Mouse (Mus musculus) cerebral cortex, adult 2 months (tissue): ENCODE measurements around the gene Nup85.

Experiments used
- WGBS: fragments of 180-500 bp; shearing (Covaris S2); methylation state at CpG from one replicate; pipeline ENCODE4 v1.1.7; 2018; 5-methylcytosine and 5-hydroxymethylcytosine counted together

The Nup85 gene

DNA sequence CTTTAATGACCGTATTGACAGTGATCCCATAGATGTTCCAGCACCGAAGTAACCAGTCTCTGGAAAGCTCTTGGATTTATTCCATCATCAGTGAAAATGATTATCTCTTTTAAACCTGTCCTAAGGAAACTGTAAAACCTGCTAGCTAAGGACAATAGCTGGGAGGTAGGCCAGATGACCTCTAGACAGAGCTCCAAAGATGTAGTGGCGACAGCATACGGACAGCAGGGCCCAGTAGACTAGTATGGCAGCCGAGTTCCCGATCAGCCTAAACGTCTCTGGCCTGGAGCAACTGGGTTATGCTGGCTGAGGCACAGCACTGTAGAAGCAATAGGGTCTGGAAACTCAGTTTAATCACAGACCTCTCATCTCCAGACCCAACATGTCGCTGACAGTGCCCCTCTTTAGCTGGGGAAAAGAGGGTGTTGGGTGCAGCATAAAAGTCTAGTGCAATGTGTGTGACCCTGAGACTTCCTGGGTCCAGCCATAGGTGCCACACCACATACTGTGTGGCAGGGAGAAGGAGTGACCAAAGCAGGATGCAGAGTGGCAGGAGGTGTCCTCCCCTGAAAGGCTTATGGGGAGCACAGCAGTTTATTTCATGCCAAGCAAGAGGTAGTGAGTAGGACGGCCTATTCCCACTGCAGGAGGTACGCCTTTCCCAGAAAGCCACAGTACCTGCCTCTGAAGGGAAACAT is 20.3 kb downstream of the Nup85 start:
- WGBS = 85% methylated on average over 10 of the region's 10 CpGs

DNA sequence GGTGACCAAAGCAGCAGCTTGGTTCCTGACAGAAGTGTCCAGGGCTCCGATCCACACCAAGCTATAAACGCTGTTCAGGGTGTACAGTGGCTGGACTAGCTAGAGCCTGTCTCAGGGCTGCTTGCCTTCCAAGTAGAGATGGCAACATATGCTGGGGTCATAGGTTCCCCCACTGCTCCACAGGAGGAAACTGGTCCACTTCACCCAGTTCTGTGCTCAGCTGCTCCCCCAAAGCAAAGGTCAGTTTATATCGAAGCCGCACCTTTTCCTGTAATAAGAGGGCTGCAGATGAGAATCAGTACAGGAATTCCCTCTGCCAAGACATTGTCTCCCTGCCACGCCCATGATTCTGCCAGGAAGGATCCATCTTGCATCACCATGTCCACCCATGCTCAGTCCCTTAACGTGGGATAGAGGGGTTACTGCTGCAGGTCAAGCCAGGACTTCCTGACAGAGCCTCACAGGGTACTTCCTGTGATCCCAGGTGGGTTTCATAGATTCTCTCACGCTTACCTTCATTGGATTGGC is 21.4 kb downstream of the Nup85 start:
- WGBS = 80% methylated on average over 7 of the region's 7 CpGs

DNA sequence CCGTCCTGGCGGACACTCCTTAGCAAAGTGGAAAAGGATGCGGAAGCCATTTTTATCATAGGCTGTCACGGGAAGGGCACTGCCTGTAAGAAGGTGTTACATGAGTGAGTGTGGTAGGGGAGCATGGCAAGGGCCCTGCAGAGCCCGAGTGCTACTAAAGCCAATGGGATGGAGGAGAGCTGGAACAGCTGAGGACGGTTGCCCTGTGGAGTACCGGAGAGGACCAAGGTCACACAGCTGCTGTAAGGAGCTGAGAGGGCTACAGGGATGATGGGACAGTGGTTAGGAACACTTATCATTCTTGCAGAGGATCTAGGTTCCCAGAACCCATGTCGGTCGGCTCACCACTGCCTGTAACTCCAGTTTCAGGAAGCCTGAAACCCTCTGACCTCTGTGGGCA is 22.2 kb downstream of the Nup85 start:
- WGBS = 91% methylated on average over 9 of the region's 9 CpGs

DNA sequence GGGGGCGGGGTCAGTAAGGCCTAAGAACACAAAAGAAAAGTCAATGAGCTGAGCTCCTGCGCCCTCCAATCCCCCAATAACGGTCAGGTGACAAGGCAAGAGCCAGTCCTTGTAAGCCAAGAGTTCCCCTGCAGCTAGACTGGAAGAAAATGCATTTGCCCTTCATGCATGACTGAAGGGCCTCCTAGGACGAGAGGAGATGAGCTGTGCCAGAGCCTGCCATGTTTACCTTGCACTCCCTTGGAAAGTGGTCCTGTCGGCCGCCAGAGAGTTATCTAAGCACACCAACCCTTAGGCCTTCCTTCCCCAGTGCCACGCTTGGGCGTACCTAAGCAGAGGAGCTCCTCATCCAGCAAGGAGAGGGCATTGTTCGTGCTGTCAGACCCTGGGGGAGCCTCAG is 23.8 kb downstream of the Nup85 start:
- WGBS = 88% methylated on average over 9 of the region's 9 CpGs

DNA sequence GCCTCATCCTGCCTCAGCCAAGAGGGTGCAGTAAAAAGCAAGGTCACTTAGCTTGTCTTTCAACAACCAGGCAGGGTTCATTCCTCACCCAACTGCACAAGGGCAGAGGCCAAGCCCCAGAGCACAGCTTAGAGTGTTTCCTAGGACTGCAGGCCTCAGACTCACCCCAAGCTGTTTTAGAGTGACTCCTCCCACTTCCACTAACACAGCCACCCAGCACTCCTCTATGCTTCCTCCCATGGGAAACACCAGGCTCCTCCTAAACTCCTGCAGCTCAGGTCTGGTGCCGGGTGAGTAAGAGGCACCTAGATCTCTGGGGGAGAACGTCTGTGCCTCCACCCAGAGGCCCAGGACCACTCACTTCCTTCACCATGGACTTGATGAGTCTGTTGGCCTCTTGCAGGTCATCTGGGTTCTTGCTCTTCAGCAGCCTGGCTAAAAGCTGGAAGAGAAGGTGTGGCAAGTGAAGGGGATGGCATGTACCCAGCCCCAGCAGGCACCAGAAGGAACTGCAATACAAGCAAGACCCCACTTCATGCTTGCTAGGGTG is 26.4 kb downstream of the Nup85 start:
- 81% methylated on average over 2 of the region's 2 CpGs for WGBS

DNA sequence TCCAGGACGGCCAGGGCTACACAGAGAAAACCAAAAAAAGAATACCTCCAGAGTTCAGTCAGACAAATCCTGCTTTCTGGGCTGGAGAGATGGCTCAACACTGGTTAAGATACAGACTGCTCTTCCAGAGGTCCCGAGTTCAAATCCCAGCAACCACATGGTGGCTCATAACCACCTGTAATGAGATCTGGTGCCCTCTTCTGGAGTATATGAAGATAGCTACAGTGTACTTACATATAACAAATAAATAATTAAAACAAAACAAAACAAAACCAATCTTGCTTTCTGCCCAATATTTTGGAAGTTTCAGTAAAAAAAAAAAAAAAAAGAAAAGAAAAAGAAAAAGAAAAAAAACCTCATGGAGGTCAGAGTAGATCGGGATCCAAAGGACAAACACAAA is 31.0 kb downstream of the Nup85 start:
- over 99% methylated on average over 3 of the region's 3 CpGs for WGBS

DNA sequence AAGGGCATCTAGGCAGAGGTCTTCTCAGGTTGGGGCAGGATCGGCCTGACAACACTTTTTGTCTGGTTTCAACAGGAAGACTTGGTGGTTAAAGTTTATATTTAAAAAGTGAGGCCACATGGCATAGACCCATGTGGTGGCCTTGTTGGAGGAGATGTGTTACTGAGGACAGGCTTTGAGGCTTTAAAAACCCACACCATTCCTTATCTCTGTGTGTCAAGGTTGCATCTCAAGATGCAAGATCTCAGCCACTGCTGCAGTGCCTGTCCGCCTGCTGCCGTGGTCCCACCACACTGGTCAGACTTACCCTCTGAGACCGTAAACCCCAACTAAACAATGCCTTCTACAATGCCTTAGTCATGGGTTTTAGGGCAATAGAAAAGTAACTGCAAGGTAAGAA is 34.1 kb downstream of the Nup85 start:
- WGBS = 96% methylated on average over 4 of the region's 4 CpGs

DNA sequence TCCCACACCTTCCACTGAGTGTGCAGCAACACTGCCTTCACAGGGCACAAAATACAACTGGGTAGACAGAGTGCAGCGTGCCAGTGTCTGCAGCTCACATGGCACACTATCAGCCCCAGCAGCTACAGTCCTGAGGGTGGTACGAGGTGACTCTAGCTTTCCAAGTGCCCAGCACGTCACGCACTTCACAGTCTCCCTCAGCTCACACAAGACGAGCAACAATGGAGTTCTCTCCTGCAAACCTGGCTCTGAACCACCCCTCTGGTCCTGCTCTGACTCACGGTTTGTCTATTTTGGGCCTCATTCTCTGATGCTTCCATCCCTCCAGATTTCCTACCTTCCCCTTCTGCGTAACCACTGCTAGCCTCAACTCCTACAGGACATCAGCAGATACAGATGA is 35.5 kb downstream of the Nup85 start:
- WGBS = 39% methylated on average over 7 of the region's 7 CpGs

DNA sequence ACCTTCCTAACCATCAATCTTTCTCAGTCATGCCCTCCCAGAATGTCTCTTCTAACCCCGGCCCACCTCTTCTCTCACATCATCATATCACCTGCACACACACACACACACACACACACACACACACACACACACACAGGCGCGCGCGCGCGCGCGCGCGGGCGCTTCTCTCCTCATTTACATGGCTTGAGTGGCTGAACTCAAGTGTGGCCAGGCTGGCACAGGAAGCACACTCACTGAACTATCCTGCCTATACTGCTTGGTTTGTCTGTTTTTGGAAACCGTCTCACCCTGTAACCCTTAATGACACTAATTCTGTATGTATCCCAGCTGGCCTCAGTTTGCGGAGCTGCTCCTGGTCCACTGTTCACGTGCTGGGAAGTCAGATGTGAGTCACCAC is 36.5 kb downstream of the Nup85 start:
- WGBS = 90% methylated on average over 15 of the region's 15 CpGs

DNA sequence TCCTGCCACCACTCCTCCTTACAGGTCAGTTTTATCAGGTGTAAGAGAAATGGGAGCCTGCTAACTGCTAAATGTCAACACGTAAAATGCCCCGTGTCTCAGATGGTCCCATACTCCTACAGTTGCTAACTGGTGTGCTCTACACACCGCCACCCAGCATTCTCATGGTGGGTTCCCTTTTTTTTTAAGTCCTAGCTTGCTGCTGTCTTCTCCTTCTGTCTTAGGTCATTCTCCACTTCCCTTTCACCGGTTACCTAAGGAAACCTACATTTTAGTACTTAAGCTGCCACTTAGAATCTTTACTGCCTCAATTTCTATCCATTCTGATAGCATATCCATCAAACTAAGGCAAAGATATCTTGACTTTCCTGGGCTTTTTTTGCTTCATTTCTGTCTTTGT is 36.9 kb downstream of the Nup85 start:
- WGBS = 85% methylated on average over 4 of the region's 4 CpGs

DNA sequence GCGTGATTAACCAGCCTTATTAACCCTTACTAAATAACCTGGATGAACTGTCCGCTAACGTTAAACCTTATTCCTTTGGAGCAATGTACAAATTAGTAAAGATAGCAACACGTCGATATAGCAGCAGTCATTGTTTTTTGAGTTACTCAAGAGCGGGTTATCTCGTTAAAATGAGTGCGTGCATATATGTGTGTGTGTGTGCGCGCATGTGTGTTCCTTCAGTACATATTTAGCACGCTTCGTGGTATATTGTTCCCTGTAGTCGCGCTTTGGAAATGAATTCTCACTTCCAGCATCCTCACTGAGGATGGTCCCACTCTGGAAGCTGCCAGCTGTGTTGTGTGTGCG is 38.9 kb downstream of the Nup85 start:
- 4% methylated on average over 15 of the region's 15 CpGs for WGBS

DNA sequence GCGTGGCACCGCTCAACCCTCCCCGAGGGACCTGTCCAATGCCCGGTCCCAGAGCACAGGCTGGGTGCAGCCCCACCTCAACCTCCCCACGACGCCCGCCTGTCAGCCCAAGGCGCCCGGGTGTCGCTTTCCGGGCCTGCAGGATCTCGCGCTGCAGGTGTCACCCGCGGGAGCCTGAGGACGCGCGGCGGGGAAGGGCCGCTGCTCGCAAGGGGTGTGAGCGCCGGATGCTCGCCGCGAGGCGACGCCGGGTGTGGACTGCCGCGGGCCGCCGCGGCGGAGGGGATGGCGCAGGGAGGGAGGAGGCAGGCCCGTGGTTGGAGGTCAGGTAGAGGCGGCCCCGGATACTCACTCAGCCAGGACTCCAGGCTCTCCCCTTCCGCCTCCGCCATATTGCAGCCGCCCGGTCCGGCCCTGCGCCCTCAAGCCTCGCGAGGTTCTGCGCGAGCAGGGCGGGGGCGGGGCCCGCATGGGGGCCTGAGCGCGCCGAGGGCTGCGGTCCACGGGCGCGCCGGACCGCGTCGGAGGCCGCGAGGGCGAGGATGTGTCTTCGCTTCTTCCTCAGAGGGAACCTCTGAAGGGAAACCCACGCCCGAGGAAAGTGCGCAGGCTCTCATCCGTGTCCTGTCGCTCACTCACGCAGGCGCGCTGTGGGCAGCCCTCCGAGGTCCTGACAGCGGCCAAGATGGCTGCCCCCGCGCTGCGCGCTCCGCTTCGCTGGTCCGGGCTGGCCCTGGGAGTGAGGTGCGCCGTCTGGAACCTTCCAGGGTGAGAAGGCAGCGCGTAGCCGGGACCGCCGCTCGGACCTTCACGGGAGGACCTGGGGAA is 39.5 kb downstream of the Nup85 start, which contains the start of the genes Mrps7 and Gga3:
TSS of gene Mrps7 (plus strand) at position 450 of the 828 bp plus-strand sequence.
TSS of gene Gga3 (minus strand) at position 576 of the 828 bp plus-strand sequence.
- WGBS = under 1% methylated on average over 88 of the region's 93 CpGs

DNA sequence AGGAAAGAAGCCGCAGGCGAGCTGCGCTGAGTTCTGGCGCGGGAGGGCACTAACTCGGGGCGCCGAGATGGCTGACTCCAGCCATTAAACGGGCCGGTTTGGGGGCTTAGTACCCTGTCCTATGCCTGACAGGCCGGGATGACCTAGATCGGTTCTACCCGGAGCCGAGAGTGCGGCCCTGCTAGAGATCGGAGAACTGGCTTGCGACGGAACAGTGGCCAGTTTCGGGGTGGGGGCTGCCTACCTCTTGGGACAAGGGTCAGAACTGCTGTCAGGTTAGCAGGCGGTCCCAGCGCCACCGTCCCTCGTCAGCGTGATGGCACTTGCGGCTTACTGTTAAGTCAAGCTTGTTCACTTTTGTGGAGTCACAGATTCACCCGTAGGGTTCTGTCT is 40.1 kb downstream of the Nup85 start:
- WGBS = 0% methylated on average over 26 of the region's 26 CpGs

DNA sequence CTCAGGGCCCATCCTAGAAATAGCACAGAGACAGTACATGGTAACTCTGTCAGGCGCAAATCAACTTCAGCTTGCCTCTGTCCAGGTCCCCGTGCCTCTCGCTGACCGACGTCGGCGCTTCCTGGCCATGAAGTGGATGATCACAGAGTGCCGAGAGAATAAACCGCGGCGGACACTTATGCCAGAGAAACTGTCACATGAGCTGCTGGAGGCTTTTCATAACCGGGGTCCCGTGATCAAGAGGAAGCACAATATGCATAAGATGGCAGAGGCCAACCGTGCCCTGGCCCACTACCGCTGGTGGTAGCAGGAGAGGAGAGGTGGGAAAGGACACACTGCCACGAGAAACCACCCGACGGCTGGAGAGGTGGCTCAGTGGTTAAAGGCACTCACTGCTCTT is 42.5 kb downstream of the Nup85 start:
- WGBS = 93% methylated on average over 18 of the region's 18 CpGs

DNA sequence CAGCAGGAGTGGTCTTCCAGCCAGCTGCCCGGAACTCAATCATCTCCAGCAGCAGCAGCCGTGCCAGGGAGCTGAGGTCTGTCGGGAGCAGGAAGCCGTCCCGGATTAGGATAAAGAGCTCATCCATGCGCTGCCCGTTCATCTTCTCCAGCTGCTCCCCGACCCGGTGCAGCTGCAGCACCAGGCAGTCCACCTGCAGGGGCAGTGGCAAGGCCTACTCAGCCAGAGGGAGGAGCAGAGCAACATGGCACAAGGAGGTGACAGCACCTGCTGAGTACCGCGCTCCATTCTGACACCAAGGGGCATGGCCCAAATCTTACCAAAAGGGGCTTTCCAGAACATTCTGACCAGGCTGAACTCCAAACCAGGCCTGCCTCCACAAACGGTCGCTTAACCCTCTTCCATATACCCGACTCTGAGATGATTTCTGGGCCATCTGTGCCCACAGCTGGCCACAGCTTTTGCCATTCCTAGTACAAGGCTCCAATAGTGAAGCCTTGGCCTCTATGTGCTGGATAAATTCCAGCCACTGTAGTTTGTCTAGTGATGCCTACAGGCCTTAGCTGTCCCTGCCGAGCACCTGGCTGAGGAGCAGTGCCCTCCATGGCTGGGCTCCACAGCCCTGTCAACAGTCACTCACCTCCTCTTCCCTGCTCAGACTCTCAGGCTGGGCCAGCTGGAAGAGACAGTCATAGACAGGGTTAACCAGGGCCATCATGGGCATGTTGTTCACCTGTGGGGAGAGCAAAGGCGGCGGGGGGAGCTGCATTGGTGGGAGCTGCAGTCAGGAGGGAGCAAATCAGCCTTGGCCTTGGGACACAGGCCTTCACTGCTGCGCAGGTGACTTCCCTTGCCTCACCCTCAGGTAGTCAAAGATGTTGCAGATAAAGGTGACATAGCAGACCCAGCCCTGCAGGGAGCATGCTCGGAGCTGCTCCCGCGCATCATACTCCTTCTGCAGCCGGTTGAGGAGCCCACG is 44.5 kb downstream of the Nup85 start:
- WGBS = 71% methylated on average over 23 of the region's 23 CpGs

DNA sequence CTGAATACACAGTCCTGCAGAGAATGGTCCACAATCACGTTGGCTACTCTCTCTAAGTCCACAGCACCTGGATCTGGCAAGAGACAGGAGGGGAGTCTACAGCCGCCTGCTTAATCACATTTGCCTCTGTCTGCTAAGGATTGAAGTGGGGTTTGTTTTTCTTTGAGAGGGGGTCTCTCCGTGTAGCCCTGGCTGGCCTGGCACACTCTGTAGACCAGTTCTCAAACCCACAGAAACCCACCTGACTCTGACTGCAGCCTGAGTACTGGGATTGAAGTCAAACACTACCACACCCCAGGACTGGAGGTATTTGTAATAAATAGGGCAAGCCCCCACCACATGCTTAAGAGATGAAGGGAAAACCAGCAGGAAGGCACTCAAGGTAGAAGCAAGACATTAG is 45.3 kb downstream of the Nup85 start:
- 69% methylated on average over 3 of the region's 3 CpGs for WGBS

DNA sequence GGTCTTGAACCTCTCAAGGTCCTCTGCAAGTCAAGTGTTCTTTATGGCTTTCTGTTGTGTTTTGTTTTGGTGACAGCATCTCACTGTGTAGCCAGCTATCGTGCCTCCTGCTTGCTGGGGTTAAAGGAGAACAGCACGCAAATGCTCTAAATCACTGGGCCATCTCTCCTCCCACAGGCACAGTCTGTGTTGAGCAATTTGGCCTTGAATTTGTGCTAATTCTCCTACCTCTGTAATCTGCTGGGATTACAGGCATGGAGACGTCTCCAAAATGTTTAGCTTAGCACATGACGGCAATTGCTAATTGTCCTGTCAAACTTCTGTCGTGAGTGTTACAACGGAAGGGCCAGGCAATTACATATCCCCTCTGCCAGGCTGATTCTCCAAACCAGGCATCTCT is 46.9 kb downstream of the Nup85 start:
- 67% methylated on average over 6 of the region's 6 CpGs for WGBS

DNA sequence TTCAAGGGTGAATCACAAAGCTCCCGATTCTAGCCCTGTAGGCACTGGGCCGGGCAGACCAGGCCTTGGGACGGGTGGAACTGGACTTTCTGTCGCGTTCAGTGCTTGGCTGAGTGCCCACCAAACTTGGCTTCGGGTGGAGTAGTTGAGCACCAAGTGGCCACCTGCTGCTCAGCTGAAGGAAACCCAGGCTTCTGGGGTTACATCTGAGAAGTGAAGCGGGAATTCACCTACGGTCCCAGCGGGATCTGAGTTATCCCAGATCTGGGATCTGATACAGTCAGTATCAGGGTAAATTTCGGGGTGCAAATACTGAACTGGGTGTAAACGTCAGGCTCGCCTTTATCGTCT is 47.8 kb downstream of the Nup85 start:
- WGBS = under 1% methylated on average over 13 of the region's 13 CpGs

DNA sequence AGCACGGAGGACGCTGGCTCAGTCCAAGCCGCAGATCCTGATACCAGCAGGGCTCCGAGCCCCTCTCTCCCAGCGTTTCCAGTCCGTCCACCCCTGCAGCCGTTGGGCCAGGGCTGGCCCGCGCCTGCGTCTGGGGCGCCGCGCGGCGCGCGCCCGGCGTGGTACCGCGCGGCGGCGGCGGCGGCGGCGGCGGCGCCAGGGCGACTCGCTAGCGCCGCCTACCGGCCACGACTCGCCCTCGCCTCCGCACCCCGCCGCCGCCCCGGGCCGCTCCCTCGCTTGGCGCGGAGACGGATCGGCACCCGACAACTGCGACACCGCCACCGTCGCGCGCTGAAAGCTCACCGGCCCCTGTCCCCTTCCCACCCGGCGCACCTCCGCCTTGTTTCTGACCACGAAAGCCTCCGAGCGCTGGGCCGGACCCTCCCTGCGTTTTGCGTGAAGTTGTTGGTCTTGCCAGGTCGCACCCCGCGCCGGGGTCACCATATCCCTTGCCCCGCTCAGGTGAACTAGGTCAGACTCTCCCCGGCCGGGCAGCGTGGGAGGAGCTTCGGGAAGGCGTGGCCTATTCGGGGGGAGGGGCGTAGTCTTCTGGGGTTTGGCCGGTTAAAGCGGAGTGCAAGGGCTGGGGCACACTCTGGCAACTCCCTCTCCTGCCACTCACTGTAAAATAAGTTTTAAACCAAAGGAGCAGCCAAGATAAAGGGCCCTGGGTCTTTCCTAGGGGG is 48.3 kb downstream of the Nup85 start, which contains the start of gene Mif4gd:
TSS of gene Mif4gd (minus strand) at position 560 of the 728 bp plus-strand sequence.
- under 1% methylated on average over 67 of the region's 80 CpGs for WGBS

DNA sequence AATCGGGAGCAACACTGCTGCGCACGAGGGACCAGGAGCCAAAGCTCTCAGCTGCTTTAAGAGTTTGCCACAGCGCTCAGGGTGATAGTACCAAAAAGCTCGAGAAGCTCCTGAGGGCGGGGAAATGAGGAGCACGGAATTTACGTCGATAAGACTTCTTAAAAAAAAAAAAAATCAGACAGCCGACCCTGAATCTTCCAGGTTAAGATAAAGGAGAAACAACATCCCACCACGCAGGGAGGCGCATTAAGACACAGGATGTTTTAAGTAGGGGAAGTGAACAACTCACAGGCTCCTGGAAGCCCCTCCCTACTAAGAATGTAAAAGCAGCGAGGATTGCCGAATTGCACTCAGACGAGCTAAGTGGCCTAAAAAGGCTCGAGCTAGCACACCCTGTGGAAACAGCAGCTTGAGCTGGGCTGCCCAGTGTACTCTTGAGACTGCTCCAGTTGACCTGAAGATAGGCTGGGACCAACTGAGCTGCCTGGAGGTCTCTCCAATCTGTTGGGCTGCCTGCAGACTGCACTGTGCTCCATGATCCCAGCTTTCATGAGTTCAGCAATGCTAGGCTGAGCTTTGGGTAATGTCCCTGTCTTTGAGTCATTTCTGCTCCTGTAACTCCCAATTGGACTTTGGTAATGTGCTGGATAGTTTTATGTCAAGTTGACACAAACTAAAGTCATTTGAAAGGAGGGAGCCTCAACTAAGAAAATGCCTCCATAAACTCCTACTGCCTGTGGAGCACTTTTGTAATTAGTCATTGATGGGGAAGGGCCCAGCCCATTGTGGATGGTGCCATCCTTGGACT is 49.1 kb downstream of the Nup85 start:
- 2% methylated on average over 16 of the region's 16 CpGs for WGBS
